Mouse (Mus musculus) telencephalon, adult 2 months (tissue): ENCODE measurements around the gene Sec23b.

ENCODE experiments used
- DNase-seq: peaks from one replicate; pipeline ENCODE4 v3.0.0-alpha.2; 2011; ENCODE audit warnings: low read depth, low spot score

The Sec23b gene

DNA sequence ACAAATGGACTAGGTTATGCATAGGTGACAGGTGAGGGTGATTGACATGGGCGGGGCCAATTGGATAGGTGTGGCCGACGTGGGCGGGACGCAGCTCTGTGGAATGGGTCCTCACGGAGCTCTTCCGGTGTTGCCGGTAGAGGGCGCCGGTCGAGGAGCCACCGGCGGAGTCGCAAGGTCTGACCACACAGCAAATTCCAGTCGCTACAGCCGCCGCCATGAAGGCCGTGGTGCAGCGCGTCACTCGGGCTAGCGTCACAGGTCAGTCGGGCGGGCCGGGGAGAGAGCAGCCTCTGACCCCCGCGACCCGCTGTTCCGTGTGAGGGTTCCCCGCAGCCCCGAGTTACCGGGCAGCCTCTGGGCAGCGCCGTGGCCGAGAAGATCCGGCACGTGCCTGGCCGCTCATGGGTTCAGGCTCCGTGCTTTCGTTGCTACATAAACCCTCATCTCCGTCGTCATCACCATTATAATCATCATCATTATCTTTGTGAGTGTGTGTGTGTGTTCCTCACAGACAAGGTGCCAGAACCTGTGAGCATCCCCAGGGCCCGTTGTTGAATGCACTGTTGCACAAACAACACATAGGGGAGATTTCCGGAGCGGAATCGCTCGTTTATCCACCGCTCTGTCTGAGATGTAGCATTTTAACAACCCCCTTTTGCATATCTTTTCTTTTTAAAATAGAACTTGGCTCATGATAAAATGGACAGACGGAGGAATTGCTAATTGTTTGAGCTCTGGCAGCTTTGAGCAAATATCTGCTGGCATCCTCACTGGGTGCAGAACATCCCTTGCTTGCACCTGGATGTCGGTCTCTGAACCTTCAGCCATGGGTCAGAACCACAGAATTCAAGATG is 44.0 kb downstream of the Sec23b start, which contains the start of gene Dtd1:
Gene Dtd1 (plus strand): TSS at position 67 of the 857 bp plus-strand sequence.
- DNase-seq, result peak; percentile 74

GRCm38 (mm10) chr2:144601576-144601975 is 45.5 kb downstream of the Sec23b start:
- DNase-seq, result no peak

- no peak for DNase-seq
These were observed 57.9 kb downstream of the Sec23b start for GRCm38 (mm10) chr2:144613956-144614355.

GRCm38 (mm10) chr2:144617074-144617874 is 61.2 kb downstream of the Sec23b start:
- DNase-seq, result no peak

- DNase-seq, result no peak
These were observed 65.5 kb downstream of the Sec23b start for GRCm38 (mm10) chr2:144621491-144621890.

DNA sequence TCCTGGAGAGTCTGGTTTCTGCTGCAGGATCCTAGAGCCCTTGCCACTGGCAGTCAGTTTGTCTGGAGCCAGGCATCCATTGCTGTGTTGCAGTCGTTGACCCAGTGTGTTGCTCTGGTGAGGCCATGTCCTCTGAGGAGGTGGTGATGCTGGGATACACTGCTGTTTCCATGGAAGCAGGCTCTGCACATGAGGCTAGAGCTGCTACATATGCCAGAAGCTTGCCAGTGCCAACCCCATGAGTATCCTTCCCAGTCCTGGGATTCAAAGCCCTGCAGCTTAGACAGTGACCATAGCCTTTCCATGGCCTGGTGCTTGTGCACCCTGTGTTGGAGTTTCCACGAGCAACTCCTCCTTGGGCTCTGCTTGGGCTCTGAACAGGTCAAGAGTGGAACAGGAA is 77.5 kb downstream of the Sec23b start:
- no peak for DNase-seq

DNA sequence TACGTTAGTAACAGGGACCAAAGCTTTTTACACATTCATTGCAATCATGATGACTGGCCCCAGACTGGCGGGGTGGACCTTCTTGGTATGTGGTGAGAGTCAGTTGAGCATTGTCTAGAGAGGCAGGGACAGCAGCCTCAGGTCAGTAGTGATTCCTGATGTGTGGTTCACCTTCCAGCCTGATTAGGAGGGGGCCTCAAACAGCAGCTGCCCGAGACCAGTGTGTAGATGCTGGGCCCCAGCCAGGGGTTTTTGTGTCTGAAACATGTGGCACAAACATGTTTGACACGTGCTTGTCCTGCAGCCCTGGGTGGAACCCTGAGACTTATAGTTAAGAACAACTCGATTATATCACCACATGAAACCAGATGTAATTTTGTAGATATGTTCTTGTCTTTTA is 78.2 kb downstream of the Sec23b start:
- no peak for DNase-seq

DNA sequence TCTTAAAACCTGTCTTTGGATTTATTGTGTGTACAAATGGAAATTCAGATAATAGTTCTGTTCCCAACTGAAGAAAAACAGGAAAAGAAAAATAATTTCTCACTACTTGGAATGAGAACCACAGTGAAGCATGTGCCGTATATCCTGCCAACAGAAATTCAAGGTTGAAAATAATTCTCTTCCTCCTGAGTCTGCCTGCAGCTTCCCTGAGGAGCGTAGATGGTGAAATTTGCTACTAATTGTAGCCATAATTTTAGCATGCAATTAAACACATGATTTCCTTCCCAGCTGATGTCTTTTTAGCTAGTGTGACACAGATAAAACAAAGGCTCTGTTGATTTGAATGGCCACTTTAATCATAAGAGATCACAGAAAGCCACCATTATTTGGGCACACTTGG is 78.7 kb downstream of the Sec23b start:
- no peak for DNase-seq

GRCm38 (mm10) chr2:144635644-144636320 is 79.8 kb downstream of the Sec23b start:
- peak; percentile 52 for DNase-seq

- DNase-seq, result no peak
These were observed 81.2 kb downstream of the Sec23b start for GRCm38 (mm10) chr2:144637204-144637603.

DNA sequence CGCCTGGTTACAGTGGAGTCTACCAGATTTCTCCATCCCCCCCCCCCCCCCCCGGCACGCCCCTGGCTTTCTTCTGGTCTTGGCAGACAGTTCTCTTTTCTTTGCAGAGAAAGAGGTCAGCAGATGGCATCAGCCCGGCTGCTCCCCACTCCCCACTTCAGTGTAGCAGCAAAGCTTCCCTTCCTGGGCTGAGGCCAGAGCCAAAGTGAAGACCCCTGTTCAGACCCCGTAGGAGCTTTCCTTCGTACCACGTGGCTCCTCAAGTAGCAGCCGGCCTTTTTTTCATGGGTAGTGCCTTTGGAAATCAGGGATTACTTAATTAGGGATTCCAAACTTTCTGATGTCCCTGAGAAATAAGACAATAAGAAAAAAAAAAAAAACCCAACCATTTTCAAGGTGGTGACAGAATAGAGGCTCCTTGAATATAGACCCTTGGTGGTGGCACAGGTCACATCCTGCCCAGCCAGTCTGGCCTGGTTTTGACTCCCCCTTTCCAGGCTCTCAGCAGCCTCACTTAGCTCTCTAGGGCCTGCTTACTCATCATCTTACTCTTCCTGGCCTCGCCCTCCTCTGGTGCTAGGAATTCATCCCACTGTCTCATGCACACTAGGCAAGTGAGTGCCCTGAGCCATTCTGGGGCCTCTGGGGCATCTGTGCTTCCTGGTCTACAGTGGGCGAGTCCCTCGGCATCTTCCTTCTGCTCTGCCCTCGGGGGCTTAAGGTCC is 81.8 kb downstream of the Sec23b start:
- DNase-seq, result no peak

GRCm38 (mm10) chr2:144638719-144639118 is 82.7 kb downstream of the Sec23b start:
- no peak for DNase-seq

DNA sequence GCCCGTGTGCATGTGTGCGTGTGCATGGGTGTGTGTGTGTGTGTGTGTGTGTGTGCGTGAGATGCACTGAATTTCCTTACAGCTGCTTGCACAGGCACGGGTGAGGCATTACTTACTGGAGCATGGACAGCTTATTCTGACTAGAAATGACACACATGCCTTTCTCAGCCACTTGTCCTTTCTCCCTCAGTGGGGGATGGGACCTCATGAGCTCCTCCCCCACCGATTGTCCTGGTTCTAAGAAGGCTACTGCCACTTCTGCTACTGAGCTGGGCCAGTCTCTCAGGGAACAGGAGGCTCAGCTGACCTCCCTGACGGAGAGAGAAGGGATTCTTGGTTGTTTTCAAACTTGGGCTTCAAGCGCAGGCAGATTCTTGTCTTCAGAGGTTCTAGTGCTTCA is 84.1 kb downstream of the Sec23b start:
- DNase-seq, result no peak
